Mouse (Mus musculus) liver, postnatal 0 days (tissue): ENCODE data around the gene Ptms. TPM values are rescaled to one million over a fixed set of nuclear protein-coding genes. Genes with fewer than 3 reads are reported as not detected.
"Not testable (repeated sequence)": the region's sequence is repeated elsewhere in the genome, so short reads cannot be mapped to it uniquely, and the experiment has no call there.

Experiments used
- ATAC-seq: fragments of 200-750 bp; cut with Nextera tagmentation; 2 replicates; pipeline ENCODE4 v1.8.0; 2017; ENCODE audit warnings: mild to moderate bottlenecking, moderate library complexity
- DNase-seq: peaks from one replicate; pipeline ENCODE4 v3.0.0-alpha.2; 2016
- H3K27ac ChIP-seq: fragments of 300-500 bp; sonication (generic); 2 replicates; pipeline ENCODE4 v1.5.1; 2014; ENCODE audit warnings: antibody characterized with exemption, moderate library complexity, mild to moderate bottlenecking, low read depth
- H3K27me3 ChIP-seq: fragments of 300-500 bp; sonication (generic); 2 replicates; pipeline ENCODE4 v1.6.1; 2014; ENCODE audit warnings: low read length, control low read depth, mixed read lengths; ENCODE audit not compliant: insufficient read depth
- H3K36me3 ChIP-seq: fragments of 300-500 bp; sonication (generic); replicated peaks from 2 replicates; pipeline ENCODE4 v1.6.1; 2014; ENCODE audit warnings: mild to moderate bottlenecking, control low read depth, low read length, moderate library complexity, mixed read lengths; ENCODE audit not compliant: insufficient read depth
- H3K4me1 ChIP-seq: fragments of 300-500 bp; sonication (generic); 2 replicates; pipeline ENCODE4 v1.6.1; 2014; ENCODE audit warnings: antibody characterized with exemption, mild to moderate bottlenecking, control low read depth; ENCODE audit not compliant: insufficient read depth
- H3K4me2 ChIP-seq: fragments of 300-500 bp; sonication (generic); 2 replicates; pipeline ENCODE4 v1.6.1; 2014; ENCODE audit warnings: low read depth, mild to moderate bottlenecking, low read length, moderate library complexity, mixed read lengths
- H3K4me3 ChIP-seq: fragments of 300-500 bp; sonication (generic); 2 replicates; pipeline ENCODE4 v1.5.1; 2014; ENCODE audit warnings: low read depth, low read length
- H3K9ac ChIP-seq: fragments of 300-500 bp; sonication (generic); replicated peaks from 2 replicates; pipeline ENCODE4 v1.6.1; 2014; ENCODE audit warnings: mild to moderate bottlenecking, moderate library complexity
- H3K9me3 ChIP-seq: fragments of 300-500 bp; sonication (generic); 2 replicates; pipeline ENCODE4 v1.6.1; 2016; ENCODE audit warnings: mild to moderate bottlenecking, control low read depth, low read length, mixed read lengths
- CTCF ChIP-seq: sonication (generic); IDR thresholded peaks from 2 replicates; pipeline ENCODE4 v1.5.1; 2016; ENCODE audit warnings: antibody characterized with exemption, low read depth
- EP300 ChIP-seq: IDR thresholded peaks from 2 replicates; pipeline ENCODE4 v1.6.1; 2016; ENCODE audit warnings: antibody characterized with exemption, low read depth, mild to moderate bottlenecking
- WGBS: fragments of 180-500 bp; shearing (Covaris S2); extraction: QIAGEN DNeasy Blood & Tissue Kit; methylation state at CpG from one replicate; pipeline ENCODE4 v1.1.7; 2014; ENCODE audit not compliant: insufficient replicate concordance; 5-methylcytosine and 5-hydroxymethylcytosine counted together
- polyA plus RNA-seq: library from polyadenylated mRNA; unstranded; fragments of >200 nt; fragmentation: Nextera tagmentation; extraction: Ambion mirVana; gene quantifications from 2 replicates; pipeline ENCODE4 v1.2.1, GENCODE M21; 2015

The Ptms gene
- polyA plus RNA-seq, 1 experiment from 2014 or later: 116 TPM

DNA sequence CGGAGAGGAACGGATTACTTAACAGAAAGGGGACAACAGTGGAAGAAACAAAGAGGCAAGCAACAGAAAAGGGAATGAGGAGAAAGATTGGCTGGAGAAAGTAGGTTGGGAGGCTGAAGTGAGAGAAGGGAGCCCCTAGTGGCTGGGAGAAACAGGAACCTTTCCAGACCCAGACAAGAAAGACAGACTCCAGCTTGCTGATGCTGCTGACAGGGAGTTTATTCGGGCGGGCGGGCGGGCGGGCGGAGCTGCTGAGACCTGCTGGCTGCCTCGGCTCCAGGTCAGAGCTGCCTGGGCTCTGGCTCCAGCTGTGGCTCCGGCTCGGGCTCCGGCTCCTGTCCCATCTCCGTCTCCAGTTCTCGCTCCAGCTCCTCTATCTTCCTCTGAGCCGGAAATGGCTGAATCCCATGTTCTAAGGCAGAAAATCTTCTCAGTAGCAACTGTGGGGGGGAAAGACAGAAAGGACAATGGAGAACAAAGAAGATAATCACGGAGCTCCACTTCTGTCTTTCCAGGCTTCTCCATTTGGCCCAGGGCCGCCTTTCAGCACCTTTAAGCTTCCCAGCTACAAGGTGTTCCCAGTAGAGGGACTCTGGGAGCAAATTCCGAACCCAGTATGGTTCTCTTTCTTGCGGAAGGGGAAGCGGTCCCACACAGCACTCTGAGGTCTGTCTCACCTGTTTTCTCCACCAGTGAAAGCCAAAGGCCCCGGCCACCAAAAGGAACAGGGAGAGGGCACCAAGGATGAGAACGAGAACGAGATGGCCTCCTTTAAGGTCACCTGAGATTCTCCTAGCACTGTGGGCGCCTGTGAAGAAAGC, 15.5 kb downstream of the Ptms start:
- H3K9ac ChIP-seq: peak overlapping the region; percentile 59
- DNase-seq (peak; percentile 60), ATAC-seq (peak; percentile 76)
- H3K4me3 ChIP-seq: peak overlapping the region; percentile 70
- H3K4me2 ChIP-seq: peak overlapping the region; percentile 96
- H3K27ac ChIP-seq: peak overlapping the region; percentile 83
- 25% methylated on average over 23 of the region's 24 CpGs for WGBS
- H3K9me3 ChIP-seq: no peaks in the 10 kb centered on the region
- peaks cover 3% of the 10 kb centered on the region; the same call in 1 of the 2 replicates for H3K4me1 ChIP-seq
- no peaks in the 10 kb centered on the region for H3K36me3 ChIP-seq
- TF ChIP-seq EP300 (no peak), CTCF (peak; percentile 73)
- H3K27me3 ChIP-seq: peaks cover 7% of the 10 kb centered on the region; the same call in 1 of the 2 replicates

DNA sequence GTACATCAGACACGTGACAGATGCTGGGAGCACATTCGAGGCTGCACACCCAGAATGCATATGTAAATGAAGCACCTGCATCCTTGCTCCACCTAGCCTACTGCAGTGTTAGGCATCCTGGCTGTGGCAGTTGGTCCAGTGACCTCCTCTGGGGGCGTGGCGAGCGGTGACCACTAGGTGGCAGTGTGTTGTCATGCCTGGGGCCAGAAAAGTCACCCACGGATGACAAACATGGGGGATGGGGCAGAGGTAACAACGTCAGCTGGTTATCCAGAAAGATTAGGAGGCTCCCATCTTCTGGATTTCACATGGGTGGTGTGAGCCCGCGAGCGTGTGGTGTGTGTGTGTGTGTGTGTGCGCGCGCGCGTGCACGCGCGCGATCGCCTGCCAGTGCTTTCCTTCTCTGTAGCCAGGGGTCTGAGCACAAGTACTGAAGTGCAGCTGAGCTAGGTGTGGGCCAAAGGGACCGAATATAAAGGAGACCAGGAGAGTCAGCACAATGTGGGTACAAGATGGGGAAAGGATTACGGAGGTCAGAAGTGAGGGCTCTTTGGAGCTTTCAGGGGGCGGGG, 16.2 kb downstream of the Ptms start:
- Histone ChIP-seq H3K9ac (peak overlapping the region; percentile 59), H3K4me2 (peak overlapping the region; percentile 96), H3K27me3 (peaks cover 4% of the 10 kb centered on the region; the same call in 1 of the 2 replicates), H3K4me3 (peak overlapping the region; percentile 70), H3K36me3 (no peaks in the 10 kb centered on the region), H3K9me3 (no peaks in the 10 kb centered on the region), H3K27ac (peak overlapping the region; percentile 83), H3K4me1 (peaks cover 3% of the 10 kb centered on the region; the same call in 1 of the 2 replicates)
- TF ChIP-seq EP300 (no peak), CTCF (peak; percentile 100)
- WGBS: under 1% methylated on average over 23 of the region's 23 CpGs
- peak; percentile 95 for DNase-seq
- ATAC-seq: peak; percentile 91

DNA sequence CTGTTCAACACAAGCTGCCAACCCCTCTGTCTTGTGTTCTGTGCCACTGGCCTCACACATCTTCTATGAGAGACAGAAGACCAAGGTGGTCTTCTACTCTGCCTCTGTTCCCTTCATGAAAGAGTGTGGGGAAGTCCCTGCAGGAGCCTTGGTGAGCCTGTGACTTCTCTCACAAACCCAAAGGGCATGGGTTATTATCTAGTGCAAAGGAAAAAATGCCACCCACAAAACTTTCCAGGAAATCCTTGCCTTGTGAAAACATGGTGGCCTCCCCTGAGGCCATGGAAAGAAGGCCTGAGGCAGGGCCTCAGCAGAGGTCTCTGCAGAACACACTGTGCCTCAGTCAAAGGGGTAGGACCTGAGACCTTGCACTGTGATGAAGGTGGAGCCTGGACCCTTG, 18.1 kb downstream of the Ptms start:
- DNase-seq (no peak), ATAC-seq (no peak)
- H3K9ac ChIP-seq: no peak overlapping the region
- no peak overlapping the region for H3K27ac ChIP-seq
- no peaks in the 10 kb centered on the region for H3K36me3 ChIP-seq
- TF ChIP-seq EP300 (no peak), CTCF (no peak)
- H3K9me3 ChIP-seq: no peaks in the 10 kb centered on the region
- peaks cover 3% of the 10 kb centered on the region; the same call in 1 of the 2 replicates for H3K4me1 ChIP-seq
- H3K4me2 ChIP-seq: no peak overlapping the region
- no peak overlapping the region for H3K4me3 ChIP-seq
- H3K27me3 ChIP-seq: no peaks in the 10 kb centered on the region

DNA sequence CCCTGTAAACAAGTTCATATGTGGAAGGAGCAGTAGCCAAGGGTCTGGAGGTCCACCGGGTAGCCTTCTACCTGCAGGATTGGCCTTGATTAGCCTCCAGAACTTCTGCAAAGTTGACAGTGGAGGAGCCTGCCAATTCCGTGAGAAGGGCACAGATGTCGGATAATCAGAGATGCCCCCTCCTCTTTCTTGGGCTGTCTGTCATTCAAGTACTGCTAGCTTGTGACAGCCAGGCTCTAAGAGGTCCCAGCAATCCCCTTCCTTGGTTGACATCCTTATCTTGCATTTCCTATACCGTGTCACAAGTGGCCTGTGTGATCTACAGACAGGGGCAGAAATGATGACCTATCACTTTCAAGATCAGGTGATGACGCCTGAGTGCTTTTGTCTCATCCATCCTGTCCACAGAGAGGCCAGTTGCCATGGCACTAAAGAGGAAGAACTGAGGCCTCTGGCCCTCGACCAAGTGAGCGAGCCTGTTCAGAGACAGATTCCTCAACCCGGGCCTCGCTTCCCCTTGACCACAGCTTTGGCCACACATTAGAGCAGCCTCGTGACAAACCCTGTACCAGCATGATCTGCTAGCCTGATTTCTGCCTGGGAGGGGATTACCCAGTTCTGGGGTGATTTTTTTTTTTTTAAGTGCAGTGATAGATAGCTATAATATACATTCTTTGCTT, 19.0 kb downstream of the Ptms start:
- DNase-seq: no peak
- TF ChIP-seq CTCF: no peak
- TF ChIP-seq EP300: no peak
- H3K4me2 ChIP-seq: no peak overlapping the region
- H3K9me3 ChIP-seq: no peaks in the 10 kb centered on the region
- no peak for ATAC-seq
- no peaks in the 10 kb centered on the region for H3K36me3 ChIP-seq
- peaks cover 3% of the 10 kb centered on the region; the same call in 1 of the 2 replicates for H3K4me1 ChIP-seq
- H3K27me3 ChIP-seq: no peaks in the 10 kb centered on the region
- H3K27ac ChIP-seq: no peak overlapping the region
- H3K9ac ChIP-seq: no peak overlapping the region
- 36% methylated on average over 10 of the region's 10 CpGs for WGBS
- no peak overlapping the region for H3K4me3 ChIP-seq

DNA sequence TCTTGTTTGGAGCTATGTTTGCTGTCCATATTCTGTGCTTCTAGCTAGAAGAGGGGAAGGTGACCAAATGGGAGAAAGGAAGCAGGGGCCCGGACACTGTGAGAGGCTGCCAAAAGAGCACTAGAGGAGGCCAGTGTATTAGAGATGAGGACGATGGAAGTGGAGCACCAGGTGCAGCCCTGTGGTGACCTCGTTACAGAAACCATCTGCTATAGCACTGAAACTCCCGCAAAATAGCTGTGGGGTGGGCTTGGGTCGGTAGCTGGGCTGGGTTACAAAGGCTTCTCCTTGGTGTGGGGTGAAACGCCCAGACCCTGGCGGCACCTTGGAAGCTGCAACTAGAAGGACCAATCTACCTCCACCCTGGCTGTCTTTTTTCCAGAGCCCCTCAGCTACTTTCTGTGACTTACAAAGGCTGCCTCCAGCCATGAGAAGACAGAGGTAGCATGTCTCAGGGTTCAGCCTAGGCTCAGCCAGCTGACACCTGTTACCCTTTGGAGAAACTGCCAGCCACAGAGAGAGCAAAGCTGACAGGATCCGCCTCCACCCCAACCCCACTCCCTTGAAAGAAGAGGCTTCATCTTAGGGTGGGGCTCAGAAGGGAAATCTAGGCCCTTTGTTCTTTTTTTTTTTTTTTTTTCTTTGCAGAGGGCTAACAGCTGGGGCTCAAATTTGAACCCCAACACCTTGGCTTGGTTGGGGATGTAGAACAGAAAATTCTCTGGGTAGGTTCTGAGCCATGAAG, 19.7 kb downstream of the Ptms start:
- H3K27me3 ChIP-seq: no peaks in the 10 kb centered on the region
- H3K36me3 ChIP-seq: no peaks in the 10 kb centered on the region
- no peak overlapping the region for H3K9ac ChIP-seq
- H3K27ac ChIP-seq: no peak overlapping the region
- H3K4me3 ChIP-seq: no peak overlapping the region
- TF ChIP-seq EP300 (no peak), CTCF (no peak)
- no peaks in the 10 kb centered on the region for H3K9me3 ChIP-seq
- whole genome bisulfite sequencing: 72% methylated on average over 8 of the region's 8 CpGs
- H3K4me2 ChIP-seq: no peak overlapping the region
- H3K4me1 ChIP-seq: peaks cover 3% of the 10 kb centered on the region; the same call in 1 of the 2 replicates
- ATAC-seq: no peak
- DNase-seq: no peak

DNA sequence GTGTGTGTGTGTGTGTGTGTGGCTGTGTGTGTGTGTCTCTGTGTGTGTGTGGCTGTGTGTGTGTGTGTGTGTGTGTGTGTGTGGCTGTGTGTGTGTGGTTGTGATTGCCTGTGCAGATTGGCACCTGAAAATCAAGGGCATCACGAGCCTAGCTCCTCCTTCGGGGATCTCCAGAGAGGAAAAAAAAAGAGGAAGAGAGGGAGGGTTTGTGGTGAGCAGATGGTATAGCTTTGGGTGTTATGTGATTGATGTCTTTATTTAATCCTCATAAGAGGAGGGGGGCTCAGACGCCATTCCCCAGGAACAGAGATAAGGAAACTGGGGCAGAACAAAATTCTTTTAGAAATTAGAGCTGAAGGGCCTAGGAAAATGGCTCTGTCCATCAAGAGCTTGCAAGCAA, 21.5 kb downstream of the Ptms start:
- no peak overlapping the region for H3K4me3 ChIP-seq
- H3K27ac ChIP-seq: no peak overlapping the region
- WGBS: 23% methylated on average over 3 of the region's 3 CpGs

DNA sequence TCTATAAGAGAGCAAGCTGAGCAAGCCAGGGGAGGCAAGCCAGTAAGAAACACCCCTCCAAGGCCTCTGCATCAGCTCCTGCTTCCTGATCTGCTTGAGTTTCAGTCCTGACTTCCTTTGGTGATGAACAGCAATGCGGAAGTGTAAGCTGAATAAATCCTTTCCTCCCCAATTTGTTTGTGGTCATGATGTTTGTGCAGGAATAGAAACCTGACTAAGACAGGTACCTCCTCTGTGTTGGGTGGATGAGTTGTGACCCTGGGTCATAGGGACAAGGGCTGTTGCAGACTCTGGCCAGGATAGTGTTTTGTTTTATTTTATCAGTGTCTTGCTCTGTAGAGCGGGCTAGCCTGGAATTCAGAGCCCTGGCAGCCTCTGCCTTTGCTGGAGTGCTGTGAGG, 25.8 kb downstream of the Ptms start:
- H3K9me3 ChIP-seq, H3K4me2 ChIP-seq, H3K36me3 ChIP-seq, H3K4me1 ChIP-seq, H3K27me3 ChIP-seq, H3K4me3 ChIP-seq, ATAC-seq, DNase-seq, H3K9ac ChIP-seq, H3K27ac ChIP-seq: not testable (repeated sequence)
- 72% methylated on average over 2 of the region's 2 CpGs for WGBS

More for the DNA sequence above, 21.5 kb downstream of the Ptms start:
- H3K9me3 ChIP-seq: no peaks in the 10 kb centered on the region
- H3K4me1 ChIP-seq: no peaks in the 10 kb centered on the region
- DNase-seq (no peak), ATAC-seq (no peak)
- H3K4me2 ChIP-seq: no peak overlapping the region
- H3K36me3 ChIP-seq: no peaks in the 10 kb centered on the region
- no peaks in the 10 kb centered on the region for H3K27me3 ChIP-seq
- TF ChIP-seq EP300: no peak
- no peak overlapping the region for H3K9ac ChIP-seq
